Mouse (Mus musculus) layer of hippocampus, postnatal 10 days (tissue): ENCODE measurements around the gene Gm20388. TPM values are rescaled to one million over a fixed set of nuclear protein-coding genes. Genes with fewer than 3 reads are reported as not detected.

Source experiments
- DNase-seq, 2 experiments: peaks; one replicate each; pipeline ENCODE4 v3.0.0; 2021; ENCODE audit warnings: low spot score in 2 of 2
- total RNA-seq, 2 experiments: library from RNA; stranded (reverse); gene quantifications; 2 replicates each; pipeline ENCODE4 v1.2.3; 2021

Gm20388 gene
- total RNA-seq, 2 experiments from 2014 or later: not detected

- DNase-seq: no peak
These were observed 3750.9 kb downstream of the Gm20388 start for GRCm38 (mm10) chr8:123661515-123661914.

- DNase-seq: no peak
These were observed 3754.9 kb downstream of the Gm20388 start for GRCm38 (mm10) chr8:123665580-123665979.

- DNase-seq: no peak
These were observed 3756.2 kb downstream of the Gm20388 start for GRCm38 (mm10) chr8:123666832-123667231.

DNA sequence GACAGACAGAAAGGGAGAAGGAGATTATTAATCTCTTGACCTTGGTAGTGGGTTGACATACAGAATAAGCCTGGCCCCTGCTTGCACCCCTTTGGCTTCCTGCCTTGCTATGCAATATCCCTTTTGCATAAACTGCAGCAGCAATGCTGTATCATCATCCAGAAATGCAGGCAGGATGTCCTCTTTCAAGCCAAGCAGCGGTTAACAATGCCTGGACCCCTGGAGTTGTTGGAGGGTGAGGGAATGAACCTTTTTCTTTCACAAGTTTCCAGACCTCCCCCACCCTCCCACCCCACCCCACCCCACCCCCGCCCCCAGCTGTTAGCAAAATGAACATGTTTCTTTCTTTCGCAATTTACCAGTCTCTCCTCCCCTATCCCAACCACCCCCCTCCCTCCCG lies 3758.0 kb downstream of the Gm20388 start:
- no peak for DNase-seq

- DNase-seq: no peak
These were observed 3760.1 kb downstream of the Gm20388 start for GRCm38 (mm10) chr8:123670766-123671165.

DNA sequence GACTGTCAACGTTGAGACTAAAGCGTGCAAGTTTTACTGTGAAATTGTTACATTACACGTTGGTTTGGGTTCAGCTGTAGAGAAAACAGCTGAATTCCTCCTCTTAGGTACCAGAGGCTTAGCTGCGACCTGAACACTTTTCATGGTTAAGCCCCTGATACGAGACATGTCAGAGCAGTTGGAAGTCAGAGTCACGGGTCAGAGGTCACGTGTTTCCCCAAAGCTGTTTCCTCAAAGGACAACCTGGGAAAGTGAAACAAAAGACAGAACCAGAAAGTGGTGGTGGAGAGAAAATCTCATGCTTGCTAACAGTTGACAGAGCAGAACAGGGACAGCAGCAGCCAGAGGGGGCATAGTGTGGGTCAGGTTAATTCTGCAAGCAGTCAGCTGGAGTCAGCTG lies 3760.8 kb downstream of the Gm20388 start:
- DNase-seq: no peak

- no peak for DNase-seq
These were observed 3762.0 kb downstream of the Gm20388 start for GRCm38 (mm10) chr8:123672648-123673047.

GRCm38 (mm10) chr8:123675611-123676010 lies 3765.0 kb downstream of the Gm20388 start:
- no peak for DNase-seq

DNA sequence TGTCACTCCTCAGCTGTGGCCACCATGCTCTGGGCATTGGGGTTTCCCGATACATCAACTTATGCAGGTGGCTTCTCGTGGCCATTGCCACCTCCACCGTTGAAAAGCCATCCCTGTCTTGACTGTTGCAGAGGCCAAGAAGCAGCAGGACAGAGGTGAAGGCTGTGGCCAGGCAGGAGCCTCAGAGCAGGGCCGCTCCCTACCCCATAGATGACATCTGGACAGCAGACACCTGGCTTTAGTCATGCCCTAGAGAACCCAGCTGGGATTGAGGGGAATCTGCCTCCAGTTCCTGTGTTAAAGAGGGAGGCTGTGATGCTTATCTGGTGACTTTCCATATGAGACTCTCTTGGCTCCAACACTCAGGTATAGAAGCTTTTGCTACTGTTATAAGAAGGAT lies 3767.7 kb downstream of the Gm20388 start:
- DNase-seq: no peak

GRCm38 (mm10) chr8:123682073-123682761 lies 3771.6 kb downstream of the Gm20388 start:
- DNase-seq: no peak

- DNase-seq: no peak
These were observed 3772.7 kb downstream of the Gm20388 start for GRCm38 (mm10) chr8:123683321-123683720.

DNA sequence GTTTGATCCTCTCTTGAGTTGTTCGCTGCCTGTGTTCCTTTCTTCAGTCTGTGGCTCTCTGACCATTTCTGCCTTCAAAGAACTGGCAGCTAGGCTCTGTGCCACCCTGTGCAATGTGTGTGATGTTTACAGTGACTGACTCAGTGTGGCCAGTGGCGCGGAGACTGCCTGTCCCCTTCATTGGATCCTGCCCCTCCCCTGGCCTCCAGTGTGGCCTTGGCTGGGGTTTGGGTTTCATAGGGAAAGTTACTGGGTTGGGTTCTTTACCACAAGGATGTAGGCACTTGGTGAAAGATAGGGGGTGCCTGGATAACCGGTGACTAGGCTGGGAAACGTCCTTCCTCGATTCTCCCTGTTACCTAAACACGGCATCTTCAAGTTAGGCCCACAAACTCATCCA lies 3774.2 kb downstream of the Gm20388 start:
- DNase-seq: no peak

DNA sequence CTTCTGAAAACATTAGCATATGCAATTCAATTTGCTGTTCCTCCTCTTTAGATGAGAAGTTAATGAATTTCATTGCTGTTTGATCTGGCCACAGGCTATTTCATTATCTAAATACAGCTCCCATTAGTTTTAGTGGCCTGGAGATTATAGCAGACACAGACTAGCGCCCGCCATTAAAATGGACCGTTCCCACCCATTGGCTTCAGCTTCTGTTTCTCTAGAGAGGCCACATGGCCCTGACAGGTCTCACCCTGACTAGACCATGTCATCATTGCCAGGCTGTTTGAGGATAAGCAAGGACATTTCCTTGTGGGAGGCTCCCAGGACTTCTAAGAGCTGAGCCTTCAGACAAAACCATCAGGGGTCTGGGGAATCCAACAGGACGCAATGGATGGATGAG lies 3774.8 kb downstream of the Gm20388 start:
- DNase-seq: no peak

- DNase-seq: no peak
These were observed 3777.2 kb downstream of the Gm20388 start for GRCm38 (mm10) chr8:123687826-123688225.

GRCm38 (mm10) chr8:123692165-123692962 lies 3781.7 kb downstream of the Gm20388 start:
- DNase-seq: no peak

DNA sequence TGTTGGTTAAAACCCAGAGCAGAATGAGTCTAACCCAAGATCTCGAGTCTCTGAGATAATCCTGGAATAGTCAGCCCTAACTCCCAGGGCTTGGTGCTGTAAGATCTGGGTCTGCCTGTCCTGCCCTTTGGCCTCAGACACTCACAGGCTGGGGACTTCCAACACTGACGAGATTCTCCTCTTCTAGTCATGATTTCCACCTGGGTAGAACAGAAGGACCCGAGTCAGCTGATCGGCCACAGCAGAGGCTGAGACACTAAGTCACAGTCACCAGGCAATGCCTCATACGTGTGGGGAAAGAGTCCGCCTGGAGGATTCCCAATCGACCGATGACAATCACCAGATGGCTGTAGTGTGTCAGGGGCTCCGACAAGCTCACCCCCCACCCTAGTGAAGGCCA lies 3785.5 kb downstream of the Gm20388 start:
- no peak for DNase-seq

DNA sequence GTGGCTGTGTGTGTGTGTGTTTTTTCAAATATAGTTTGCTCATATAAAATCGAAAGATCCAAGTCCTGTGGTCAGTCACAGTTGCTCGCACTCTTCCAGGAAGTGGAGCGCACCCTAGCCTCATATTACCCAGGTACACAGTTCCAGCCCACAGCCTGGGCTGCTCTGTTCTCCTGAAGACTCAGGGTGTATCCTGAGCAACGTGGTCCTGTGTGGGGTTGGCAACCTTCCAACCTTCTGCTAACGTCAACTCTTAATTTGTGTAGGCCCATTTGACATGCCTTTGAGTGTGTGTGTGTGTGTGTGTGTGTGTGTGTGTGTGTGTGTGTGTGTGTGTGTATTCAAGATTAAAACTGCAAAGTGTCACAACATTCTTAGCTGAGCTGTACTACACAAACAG lies 3786.7 kb downstream of the Gm20388 start:
- no peak for DNase-seq

DNA sequence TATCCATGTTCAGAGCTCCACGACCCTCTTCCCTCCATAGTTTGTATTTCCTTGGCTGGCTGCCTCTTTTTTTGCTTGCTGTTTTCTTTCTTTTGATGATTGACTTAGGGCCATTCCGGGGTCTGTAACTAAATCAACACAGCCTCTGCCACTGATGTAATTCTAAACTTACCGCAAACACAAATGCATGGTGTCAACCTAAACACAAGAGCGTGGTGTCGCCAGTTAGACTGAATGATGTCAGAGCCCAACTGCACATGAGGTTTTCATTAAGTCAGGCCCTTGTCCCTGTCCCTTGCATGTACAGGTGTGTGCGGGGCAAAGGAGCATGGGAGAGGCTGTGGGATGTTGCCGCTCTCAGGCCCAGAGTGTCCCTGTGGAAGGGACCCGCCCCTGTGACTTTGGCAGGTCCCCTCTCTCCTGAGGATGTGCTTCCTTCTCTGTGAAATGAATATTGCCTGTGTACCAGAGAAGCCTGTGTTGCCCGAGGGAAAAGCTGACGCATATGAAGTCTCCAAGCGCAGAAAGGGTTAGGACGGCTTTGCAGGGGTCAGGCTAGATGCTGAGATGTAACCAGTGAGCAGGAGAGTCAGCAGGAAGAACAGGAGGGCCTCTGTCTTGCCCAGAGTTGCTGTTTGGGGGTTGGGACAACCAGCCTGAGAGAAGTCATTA lies 3789.9 kb downstream of the Gm20388 start:
- DNase-seq: no peak

GRCm38 (mm10) chr8:123701952-123702587 lies 3791.4 kb downstream of the Gm20388 start:
- DNase-seq: no peak

GRCm38 (mm10) chr8:123705376-123705775 lies 3794.7 kb downstream of the Gm20388 start:
- no peak for DNase-seq

GRCm38 (mm10) chr8:123707137-123707536 lies 3796.5 kb downstream of the Gm20388 start:
- DNase-seq: no peak

DNA sequence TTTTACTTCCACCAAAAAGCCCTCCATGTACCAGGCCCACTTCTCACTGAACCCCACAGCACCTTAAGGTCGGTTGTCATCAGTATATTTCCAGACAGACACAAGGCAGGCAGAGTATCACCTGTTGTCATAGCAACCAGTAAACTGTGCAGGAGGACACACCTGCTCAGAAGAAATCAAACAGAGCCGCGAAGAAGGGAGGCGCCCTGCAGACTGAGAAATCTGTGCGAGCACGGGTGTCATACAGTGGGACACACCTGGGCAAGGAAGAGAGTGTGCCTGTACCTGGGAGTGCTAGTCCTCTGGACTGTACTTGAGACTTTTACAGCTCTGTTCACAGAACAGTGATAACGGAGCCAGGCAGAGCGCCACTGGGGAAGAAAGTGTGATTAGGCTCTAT lies 3798.1 kb downstream of the Gm20388 start:
- no peak for DNase-seq
